Mouse (Mus musculus) kidney, postnatal 14 days (tissue): ENCODE results near the gene Stn1.
"Not testable (repeated sequence)": the region's sequence is repeated elsewhere in the genome, so short reads cannot be mapped to it uniquely, and the experiment has no call there.

ENCODE experiments used
- DNase-seq: peaks from one replicate; pipeline ENCODE4 v3.0.0; 2022; ENCODE audit warnings: mixed read lengths

Gene Stn1

DNA sequence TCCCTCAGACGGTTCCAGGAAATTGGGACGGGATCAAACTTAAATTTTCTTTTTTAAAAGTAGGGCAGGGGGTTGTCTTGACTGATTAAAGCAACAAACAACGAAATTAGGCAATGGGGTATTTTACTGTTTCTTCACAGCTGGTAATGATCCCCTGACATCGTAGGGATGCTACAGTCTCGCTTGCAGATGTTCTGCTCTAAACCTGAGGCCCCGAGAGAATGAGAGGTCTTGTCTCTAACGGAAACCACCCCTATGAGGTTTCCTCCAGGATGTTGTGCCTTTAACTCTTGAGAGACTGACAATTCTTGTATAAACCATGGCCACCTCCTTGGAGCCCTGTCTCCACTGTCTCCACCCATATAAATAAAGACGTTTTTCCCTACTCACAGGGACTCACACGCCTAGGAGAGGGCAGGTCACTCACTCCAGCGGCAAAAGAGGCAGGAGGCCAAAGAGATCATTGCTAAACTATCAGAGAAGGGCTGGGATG is at the start of gene Stn1:
Gene Stn1 (minus strand): TSS at position 208 of the 493 bp plus-strand sequence.
- DNase-seq, result no peak

DNA sequence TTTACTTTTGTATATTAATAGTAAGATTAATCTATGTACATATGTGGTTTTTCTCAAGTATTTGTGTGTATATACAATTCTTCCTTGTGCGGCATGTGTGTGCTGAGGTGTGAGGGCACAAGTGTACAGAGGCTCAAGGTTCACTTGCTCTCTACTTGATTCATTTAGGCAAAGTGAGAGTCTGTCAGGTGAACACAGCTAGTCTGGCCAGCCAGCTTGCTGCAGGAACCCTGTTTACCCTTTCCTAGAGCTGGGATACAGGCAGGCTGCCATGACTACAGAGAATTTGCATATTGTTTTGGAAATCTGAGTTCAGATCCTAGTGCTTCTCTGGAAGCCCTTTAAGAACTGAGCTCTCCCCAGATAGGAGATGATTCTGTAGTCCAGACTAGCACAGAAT is 49.7 kb upstream of the Stn1 start:
- no peak for DNase-seq

DNA sequence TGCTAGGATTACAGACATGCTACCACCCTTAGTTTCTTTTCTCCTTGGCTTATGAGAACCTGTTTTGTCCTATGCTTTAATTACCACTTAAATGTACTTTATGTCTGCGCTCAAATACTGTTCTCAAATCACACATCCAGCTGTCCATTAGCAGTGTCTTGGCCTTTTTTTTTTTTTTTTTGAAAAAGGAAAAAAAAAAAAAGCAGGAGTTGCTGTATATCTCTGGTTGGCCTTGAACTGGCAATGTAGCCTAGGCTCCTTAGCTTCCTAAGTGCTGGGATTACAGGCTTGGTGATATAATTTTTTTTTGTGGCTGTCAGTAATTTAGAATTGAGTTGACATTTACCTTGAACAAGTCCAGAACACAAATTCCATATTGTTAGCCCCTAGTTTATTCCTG is 48.5 kb upstream of the Stn1 start:
- DNase-seq, result no peak

DNA sequence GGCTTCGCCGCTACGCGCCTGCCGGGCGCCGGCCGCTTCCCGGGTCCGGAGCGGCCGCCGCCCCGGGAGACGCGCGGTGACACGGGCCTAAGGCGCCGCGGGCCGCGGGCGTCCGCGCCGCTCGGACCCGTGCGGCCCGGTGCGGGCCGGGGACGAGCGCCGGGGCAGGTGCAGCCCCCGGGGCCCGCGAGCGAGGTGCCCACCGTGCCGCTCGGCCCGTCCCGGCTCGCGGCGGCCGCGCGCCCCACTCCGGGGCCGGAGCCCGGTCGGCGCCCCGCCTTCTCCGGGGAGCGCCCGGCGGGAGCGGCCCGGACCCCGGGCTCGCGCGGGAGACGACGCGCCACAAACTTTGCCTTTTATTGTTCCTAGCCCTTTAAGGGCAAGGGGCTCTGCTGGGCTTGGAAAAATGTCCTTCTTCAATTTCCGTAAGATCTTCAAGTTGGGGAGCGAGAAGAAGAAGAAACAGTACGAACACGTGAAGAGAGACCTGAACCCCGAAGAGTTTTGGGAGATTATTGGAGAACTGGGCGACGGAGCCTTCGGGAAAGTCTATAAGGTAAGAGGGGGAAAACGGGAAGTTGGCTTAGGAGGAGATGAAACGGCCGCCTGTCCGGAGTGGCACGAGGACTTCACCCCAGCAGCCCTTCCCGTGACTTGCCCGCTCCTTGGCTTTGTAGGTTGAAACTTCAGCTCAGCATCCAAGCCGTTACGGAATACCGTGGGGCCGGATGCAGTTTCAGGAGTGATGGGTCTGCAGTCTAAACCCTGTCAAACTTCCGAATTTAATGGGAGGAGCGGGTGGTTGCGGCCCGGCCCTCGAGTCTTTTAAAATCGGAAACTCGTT is 42.7 kb upstream of the Stn1 start:
- peak; percentile 48 for DNase-seq

DNA sequence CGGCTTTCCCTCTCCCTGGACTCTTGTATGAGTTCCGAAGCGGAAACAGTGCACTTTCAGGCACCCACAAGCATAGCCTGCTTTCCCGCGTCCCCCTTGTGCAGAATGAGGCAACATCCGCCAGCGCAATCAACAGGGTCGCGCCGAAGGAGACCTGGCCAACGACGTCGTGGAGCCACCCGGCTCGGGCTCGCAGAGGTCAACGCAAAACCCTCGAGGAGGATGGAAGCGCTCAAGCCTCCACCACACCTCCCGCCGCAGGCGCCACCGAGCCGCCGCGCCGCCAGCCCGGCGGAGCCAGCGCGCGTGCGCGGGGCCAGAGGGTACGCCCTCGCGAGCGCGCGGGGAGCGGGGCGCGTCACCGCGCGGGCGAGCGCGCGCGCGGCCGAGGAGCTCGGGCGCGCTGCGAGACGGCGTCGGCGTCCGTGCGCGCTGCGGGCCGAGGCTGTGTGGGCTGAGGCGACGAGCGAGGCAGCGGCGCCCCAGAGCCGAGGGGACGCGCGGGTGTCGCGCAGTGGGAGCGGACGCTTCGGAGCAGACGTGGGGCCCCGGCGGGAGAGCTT is 42.0 kb upstream of the Stn1 start, which contains the start of gene Slk:
Gene Slk (plus strand): TSS at position 454 of the 563 bp plus-strand sequence.
- DNase-seq, result peak; percentile 92

DNA sequence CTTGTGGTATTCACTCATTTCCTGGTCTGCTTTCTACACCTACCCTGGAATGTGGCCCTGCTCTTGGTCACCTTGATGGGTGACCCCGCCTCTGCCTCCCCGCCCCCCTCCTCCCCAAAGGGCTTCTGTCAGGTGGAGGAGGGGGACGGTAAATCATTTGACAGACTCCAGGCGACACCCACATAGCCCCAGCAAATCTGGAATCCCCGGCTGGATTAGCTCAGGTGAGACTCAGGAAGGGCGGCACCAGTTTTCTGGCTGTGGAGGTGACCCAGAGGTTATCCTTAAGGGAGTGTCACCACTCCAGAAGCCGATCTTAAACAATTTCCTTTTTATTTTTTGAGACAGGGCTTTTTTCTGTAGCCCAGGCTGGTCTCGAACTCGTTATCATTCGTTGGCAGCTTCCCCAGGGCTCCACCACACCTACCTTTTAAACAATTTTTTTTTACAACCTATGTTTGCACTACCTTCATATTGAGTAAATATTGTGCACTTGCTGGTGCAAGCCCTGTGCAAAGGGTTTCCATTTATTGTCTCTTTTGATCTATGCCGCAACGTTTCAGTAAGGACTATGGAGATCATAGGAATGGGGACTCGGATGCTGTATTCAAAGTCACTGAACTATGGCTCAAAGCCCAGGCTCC is 41.4 kb upstream of the Stn1 start:
- DNase-seq, result peak; percentile 63

DNA sequence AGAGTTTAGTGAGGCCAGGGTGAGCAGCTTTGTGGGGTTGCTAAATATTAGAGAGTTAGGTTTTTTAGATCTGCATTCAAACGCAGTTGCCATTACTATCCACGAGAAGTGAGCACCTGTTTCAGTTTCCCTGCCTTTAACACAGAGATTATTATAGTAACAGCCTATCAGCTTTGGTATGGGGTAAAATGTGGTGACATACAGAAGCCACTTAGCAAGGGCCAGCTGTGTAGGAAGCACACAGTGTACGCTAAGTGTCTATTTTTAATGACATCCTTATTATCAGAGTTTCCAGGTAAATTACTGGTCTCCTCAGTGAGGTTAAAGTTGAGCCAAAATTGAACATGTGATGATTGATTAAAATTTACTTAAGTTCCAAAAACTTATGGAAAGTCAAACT is 36.4 kb upstream of the Stn1 start:
- no peak for DNase-seq

DNA sequence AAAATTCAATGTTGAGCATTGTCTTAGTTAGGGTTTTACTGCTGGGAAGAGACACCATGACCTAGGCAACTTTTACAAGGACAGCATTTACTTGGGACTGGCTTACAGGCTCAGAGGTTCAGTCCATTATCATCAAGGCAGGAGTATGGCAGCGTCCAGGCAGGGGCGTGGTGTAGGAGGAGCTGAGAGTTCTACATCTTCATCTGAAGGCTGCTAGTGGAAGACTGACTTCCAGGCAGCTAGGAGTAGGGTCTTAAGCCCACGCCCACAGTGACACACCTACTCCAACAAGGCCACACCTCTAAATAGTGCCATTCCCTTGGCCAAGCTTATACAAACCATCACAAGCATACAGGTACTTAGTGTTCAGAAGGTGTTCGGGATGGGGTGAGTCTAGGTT is 34.7 kb upstream of the Stn1 start:
- not testable (repeated sequence) for DNase-seq

DNA sequence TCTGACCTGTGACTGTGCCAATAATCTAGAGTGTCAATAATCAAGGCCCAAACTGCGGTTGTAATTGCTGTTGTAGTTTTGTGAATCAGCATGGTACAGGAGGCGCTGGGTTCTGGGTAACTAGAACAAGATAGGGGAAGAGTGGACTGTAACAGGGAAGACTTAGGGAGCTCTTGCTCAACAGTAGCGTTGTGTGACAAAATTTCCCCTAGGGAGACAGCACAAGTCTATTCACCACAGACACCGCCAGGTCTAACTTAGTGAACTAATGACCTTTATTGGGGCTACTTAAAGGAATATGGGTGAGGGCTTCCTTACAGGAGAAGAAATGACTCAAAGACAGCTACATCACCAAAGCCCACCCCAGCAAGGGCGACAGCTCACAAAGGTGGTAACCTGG is 32.7 kb upstream of the Stn1 start:
- DNase-seq, result no peak

DNA sequence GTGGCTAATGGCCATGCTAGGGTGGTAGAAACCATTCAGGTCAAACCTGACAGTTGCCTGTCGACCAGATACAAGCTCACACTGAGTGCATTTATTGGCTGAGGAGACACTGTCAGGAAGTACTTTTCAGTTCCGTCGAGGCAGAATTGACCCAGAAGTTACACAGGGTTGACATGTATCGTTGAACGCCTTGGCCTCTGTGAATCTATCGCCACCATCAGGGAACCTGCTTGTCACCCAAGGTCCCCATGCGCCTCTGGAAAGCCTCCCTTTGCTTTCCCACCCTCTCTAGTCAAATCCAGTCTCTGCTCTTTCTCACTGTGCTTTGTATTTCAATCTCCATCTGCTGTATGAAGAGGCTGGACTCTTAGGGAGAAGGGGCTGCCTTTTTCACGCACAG is 28.7 kb upstream of the Stn1 start:
- no peak for DNase-seq

DNA sequence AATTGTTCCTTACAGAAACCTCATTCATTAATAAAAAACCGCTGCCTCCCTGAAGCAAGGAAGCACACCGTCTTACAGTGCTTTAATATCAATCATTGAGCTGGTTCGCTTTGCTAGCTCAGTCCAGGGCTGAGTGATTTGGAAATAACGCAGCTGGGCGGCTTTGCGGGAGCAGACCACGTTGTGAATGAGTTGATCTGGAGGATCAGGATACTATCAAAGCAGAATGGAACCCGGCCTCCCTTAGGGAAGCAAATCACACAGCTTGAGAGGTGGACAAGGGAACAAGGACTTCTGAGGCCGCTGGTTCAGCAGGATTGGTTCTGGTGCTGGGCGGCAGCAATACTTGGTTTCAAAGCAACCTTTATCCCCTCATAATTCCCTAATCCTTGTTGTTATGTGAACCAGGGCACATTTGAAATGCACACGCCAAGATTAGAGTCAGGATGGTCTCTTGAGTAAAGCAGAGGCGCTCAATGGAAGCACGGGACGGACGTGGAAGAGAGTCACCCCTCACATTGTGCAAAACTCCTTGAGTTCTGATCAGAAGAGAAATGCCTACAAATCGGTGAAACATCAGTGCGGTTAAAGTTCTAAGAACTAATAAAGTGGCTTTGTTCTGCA is 27.8 kb upstream of the Stn1 start:
- no peak for DNase-seq

DNA sequence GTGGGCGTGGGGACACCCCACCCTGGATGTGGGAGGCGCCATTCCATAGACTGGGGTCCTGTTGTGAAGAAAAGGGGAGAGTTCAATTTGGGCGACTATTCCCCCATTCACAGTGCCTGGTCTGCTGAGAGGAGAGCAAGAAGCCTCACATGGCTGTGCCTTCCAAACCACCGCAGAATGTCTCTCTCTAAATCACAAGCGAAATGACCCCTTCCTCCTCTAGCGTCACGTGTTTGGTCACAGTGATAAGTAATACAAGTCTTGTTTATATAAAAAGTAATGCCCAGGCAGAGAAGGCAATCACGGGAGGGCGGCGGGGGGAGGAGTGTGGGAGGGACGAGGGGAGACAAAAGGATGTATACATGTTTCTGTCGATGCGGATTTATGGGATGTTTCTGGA is 26.4 kb upstream of the Stn1 start:
- no peak for DNase-seq

DNA sequence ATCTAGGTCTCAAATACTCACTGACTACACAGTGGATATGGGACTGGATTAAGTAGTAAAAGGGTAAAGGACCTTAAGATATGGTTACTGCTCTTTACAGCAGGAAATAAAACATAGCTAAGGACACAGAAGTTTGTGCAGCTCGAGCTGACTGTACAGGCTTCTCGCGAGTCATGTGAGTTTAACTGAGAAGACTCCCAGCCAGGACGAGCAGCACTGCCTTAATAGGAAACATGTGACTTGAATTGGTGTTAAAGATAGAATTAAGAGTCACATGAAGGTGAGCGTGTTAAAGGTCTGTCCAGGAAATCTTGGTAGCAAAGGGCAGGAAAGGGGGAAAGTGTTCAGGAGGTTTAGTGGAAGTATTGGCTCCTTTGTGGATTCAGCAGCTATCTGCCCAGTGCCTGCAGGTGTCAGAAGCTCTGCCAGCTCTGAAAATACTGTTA is 24.7 kb upstream of the Stn1 start:
- DNase-seq, result peak; percentile 62

DNA sequence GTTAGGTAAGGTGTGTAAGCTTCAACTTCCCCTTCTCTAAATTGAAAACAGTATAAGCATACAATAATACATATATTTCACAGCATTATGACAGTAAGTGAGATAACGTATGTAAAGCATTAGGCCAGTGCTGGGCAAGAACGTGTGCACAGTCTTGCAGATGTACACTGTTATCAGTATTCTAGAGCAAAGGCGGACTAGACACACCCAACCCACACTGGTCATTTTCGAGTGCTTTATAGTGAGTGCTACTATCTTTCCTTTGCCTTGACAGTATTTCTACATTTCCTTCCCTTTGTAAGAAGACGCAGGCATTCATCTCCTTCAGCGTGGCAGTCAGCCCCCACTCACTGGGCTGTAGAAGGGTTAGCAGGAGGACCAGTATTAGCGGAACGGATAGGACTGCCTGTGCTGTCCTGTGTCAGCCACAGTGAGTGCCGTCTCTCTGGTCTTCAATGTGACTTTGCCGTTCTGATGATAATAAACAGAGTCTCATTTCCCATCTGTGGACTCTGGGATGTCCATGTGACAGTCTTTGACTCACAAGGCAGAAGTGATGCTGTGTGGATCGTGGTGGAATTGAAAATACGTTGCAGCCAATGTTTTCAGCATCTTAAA is 23.3 kb upstream of the Stn1 start:
- DNase-seq, result no peak

DNA sequence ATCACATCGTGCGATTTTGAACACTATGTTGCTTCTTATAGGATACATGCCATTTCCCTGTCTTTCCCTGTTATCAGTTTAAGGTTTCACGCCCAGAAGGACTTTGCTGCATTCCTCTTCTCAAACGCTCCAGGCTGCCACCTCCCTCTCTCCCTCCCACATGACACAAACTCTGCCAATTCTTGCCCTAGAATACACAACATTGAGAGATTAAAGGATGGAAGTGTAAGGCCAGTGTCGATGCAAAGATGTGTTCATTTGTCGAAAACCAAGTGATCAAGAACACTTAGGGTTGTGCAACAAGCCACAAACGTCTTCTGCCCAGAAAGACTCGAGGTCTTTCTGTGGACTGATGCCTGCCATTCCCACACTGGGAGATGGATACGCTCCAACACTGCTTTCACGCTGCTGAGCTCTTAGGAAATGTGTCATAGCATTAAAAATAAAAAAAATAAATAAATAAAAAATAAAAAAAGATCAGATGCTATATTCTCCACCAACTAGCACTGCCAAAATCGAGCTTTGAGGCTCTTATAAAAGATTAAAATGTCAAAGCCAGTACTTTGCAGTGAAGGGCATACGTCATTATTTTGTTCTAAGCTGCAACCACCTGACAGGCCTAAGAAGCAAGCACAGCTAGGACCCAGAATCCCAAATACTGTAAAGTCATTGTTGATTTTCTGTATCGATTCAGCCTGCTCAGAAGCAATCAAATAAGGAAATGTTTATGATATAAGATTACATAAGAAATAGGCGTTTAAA is 22.6 kb upstream of the Stn1 start:
- DNase-seq, result no peak

DNA sequence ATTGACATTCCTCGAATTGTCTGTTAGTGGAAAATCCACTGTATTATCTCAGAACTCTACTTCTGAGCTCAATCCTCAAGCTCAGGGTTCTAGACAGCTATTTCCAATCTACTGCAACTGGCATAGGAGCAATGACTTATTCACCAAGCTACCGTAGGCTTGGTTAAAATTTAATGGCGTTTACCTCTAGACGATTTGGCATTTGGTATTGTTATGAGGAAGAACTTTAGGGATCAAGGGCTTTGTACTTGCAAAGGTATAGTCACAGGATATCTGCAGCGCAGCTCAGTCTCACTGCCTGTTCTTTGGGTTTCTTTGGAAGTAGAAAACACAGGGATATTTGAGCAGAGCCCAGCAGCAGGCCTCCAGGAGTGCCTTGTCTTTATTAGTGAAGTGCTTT is 21.8 kb upstream of the Stn1 start:
- no peak for DNase-seq

DNA sequence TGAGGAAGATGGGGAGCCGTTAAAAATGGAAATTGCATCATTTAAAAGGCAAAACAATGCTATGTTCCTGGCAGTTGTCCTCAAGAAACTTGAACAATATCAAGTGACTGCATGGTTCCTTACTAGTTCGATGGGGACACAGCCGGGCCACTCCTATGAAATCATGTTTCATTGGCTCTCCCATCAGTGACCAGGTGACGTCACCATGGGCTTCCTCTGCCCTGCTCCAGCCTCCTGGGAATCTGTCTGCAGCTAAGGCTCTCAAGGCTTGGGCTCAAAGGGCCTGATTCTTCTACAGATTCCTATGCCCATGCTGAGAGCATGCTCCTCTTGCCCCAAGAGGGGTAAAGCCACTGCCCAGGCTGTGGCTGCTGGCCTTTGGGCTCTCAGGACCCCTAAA is 12.3 kb upstream of the Stn1 start:
- no peak for DNase-seq

DNA sequence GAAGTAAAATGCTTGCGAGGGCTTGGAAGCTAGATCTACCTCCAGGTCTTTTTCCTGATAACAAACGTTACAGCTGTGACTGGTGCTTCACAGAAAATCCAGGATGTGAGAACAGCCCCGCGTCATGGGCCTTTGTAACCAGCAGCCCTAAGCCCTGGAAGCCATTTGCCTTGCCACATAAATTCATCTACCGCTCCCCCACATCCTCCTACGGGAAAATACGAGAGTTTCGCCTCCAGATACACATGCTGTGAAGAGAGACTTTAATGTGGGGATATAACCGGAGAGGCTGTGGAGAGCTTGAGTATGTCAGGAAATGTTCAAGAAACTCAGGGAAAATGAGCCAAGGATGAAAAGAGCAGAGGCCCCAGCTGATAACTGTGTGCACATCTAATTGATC is 11.9 kb upstream of the Stn1 start:
- no peak for DNase-seq

DNA sequence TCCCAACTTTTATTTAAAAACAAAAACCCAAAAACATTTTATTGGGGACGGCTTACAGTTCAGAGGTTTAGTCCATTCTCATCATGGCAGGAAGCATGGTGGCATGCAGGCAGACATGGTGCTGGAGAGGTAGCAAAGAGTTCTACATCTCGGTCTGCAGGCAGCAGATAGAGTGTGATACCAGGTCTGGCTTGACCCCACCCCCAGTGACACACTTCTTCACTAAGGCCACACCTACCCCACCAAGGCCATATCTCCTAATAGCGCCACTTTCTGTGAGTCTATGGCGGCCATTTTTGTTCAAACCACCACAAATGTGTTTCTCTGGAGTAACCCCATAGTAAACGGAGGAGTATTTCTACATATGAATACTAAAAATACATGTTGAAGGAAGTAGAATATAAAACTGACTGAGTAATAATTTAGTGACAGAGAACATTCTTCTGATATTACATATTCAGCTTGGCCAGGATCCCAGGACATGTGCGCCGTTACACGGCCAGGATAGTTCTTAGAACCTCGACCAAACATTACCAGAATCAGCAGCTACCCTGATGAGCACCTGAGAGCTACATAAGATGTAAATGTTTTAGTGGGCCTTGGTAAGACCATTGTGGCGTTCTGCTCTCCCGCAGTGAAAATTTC is 11.2 kb upstream of the Stn1 start:
- no peak for DNase-seq

DNA sequence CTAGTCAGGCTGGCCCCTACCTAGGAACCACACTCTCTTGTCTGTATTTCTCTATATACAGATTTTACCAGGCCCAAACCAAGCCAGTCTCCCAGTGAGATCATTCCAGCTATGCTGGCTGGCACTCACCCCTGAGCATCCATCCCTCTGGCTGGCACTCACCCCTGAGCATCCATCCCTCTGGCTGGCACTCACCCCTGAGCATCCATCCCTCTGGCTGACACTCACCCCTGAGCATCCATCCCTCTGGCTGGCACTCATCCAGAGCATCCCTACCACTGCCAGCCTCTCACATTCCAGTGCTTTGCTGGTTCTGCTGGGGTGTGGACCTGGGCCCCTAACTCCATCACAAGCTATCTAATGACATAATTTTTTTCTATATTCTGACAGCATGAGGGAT is 8.2 kb upstream of the Stn1 start:
- DNase-seq, result no peak

DNA sequence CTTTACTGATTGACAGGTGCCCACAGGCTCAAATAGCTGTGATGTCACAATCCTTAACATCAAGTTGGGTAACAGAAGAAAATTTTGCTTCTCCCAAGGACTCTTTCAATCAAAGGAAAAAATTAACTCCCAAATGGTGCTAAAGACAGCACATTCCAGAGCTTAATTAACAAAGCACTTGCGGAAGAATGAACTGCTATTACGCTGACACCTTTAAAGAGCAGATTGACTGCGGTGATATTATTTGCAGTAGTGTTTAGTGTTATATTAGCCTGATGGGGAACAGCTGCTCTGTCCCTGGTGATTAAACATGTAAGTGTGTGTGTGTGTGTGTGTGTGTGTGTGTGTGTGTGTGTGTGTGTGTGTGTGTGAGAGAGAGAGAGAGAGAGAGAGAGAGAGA is 7.7 kb upstream of the Stn1 start:
- no peak for DNase-seq

DNA sequence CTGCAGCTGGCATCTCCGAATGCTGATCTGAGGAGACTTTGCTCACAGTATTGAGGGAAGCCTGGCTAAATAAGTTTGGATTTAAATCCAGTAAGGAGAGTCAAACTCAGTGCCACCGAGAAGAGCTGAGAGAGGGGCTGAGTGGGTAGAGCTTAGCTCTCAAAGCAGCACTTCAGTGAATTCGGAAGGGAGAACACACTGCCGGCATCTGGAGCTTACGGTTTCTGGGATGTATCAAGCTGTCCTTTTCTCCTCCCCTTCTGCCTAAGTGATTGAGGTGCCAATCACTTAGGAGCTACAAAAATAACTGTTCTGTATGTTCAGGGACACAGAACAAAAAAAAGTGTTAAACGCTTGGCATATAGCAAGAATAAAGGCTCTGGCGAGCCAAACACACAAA is 5.1 kb upstream of the Stn1 start:
- no peak for DNase-seq
